Mouse (Mus musculus) intestine, embryonic 14.5 days (tissue): ENCODE results near the gene Acsbg2. TPM values are rescaled to one million over a fixed set of nuclear protein-coding genes. Genes with fewer than 3 reads are reported as not detected.

ENCODE experiments used
- ATAC-seq: fragments of 200-750 bp; cut with Nextera tagmentation; replicated peaks from 2 replicates; pipeline ENCODE4 v1.8.0; 2017; ENCODE audit warnings: low read depth, moderate number of reproducible peaks, moderate TSS enrichment, moderate library complexity; ENCODE audit not compliant: low FRiP score, low TSS enrichment
- DNase-seq: peaks from one replicate; pipeline ENCODE4 v3.0.0-alpha.2; 2018; ENCODE audit warnings: low spot score
- H3K27ac ChIP-seq: fragments of 300-500 bp; sonication (generic); 2 replicates; pipeline ENCODE4 v1.5.1; 2014; ENCODE audit warnings: low read depth, mild to moderate bottlenecking, control low read depth
- H3K27me3 ChIP-seq: fragments of 300-500 bp; sonication (generic); replicated peaks from 2 replicates; pipeline ENCODE4 v1.6.1; 2014; ENCODE audit warnings: low read length, control low read depth; ENCODE audit not compliant: control insufficient read depth, insufficient read depth
- H3K36me3 ChIP-seq: fragments of 300-500 bp; sonication (generic); 2 replicates; pipeline ENCODE4 v1.6.1; 2014; ENCODE audit warnings: low read length, control low read depth; ENCODE audit not compliant: control insufficient read depth, insufficient read depth
- H3K4me1 ChIP-seq: fragments of 300-500 bp; sonication (generic); replicated peaks from 2 replicates; pipeline ENCODE4 v1.6.1; 2014; ENCODE audit warnings: low read length, control low read depth, mixed read lengths; ENCODE audit not compliant: control insufficient read depth, insufficient read depth
- H3K4me2 ChIP-seq: fragments of 300-500 bp; sonication (generic); 2 replicates; pipeline ENCODE4 v1.6.1; 2014; ENCODE audit warnings: low read length
- H3K4me3 ChIP-seq: fragments of 300-500 bp; sonication (generic); 2 replicates; pipeline ENCODE4 v1.5.1; 2014; ENCODE audit warnings: low read depth, low read length, control low read depth, mixed read lengths
- H3K9ac ChIP-seq: fragments of 300-500 bp; sonication (generic); 2 replicates; pipeline ENCODE4 v1.6.1; 2014; ENCODE audit warnings: mild to moderate bottlenecking, low read length
- H3K9me3 ChIP-seq: fragments of 300-500 bp; sonication (generic); 2 replicates; pipeline ENCODE4 v1.6.1; 2016; ENCODE audit warnings: low read length, control low read depth; ENCODE audit not compliant: control insufficient read depth
- WGBS: fragments of 180-500 bp; shearing (Covaris S2); extraction: QIAGEN DNeasy Blood & Tissue Kit; methylation state at CpG from one replicate; pipeline ENCODE4 v1.1.7; 2014; 5-methylcytosine and 5-hydroxymethylcytosine counted together
- polyA plus RNA-seq: library from polyadenylated mRNA; unstranded; fragments of >200 nt; fragmentation: Nextera tagmentation; extraction: Ambion mirVana; gene quantifications from 2 replicates; pipeline ENCODE4 v1.2.1, GENCODE M21; 2014

Acsbg2 gene
- polyA plus RNA-seq, 1 experiment from 2014 or later: not detected

DNA sequence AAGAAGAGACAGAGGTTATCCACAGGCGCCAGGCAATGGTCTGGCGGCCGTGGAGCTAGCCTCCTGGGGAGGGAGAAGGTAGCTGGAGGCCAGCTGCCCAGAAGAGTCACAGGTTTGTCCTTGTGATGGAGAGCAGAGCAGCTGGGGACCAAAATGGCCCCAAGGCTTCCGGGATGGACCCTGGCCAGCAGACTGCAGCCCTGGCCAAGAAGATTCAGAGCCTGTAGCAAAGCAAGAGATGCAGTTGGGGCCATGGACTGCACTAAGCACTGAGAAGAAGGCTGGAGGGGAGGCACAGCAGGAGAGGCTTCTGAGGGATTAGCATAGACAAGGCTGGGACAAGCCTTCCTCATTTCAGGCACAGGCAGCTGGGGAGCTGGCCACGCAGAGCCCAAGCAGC, 28.5 kb upstream of the Acsbg2 start:
- DNase-seq (no peak), ATAC-seq (no peak)
- WGBS: 91% methylated on average over 5 of the region's 5 CpGs
- peaks cover 86% of the 10 kb centered on the region for H3K36me3 ChIP-seq
- H3K4me3 ChIP-seq: no peak overlapping the region
- H3K4me1 ChIP-seq: no peaks in the 10 kb centered on the region
- H3K27me3 ChIP-seq: no peaks in the 10 kb centered on the region
- no peak overlapping the region for H3K27ac ChIP-seq
- no peaks in the 10 kb centered on the region for H3K9me3 ChIP-seq
- no peak overlapping the region for H3K9ac ChIP-seq
- H3K4me2 ChIP-seq: no peak overlapping the region

DNA sequence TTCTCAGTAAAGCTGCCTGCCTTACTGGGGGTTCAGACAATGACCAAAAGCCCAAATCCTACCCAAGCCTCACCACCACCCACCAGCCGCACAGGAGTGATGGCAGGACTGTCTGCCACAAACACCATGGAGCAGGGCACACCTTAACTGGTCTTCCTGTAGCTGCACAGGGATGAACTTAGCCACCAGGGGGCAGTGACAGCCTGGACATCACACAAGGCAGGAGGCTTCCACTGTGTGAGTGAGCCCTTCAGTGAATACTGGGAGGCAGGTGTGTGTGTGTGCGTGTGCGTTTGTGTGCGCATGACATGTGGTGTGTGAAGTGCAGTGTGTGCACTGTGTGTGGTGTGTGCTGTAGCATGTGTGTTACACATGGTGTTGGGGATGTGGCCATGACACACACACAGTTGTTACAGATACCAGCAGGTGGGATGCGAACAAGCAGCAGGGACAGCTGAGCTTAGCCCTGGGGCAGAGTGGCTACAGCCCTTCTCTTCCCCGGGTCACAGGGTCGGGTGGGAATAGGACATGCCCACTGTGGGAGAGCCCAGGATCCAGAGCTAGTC, 23.5 kb upstream of the Acsbg2 start:
- Histone ChIP-seq H3K4me1 (no peaks in the 10 kb centered on the region), H3K27ac (no peak overlapping the region), H3K4me2 (no peak overlapping the region), H3K27me3 (no peaks in the 10 kb centered on the region), H3K4me3 (no peak overlapping the region), H3K36me3 (peaks cover 95% of the 10 kb centered on the region), H3K9me3 (no peaks in the 10 kb centered on the region), H3K9ac (no peak overlapping the region)
- whole genome bisulfite sequencing: 80% methylated on average over 7 of the region's 7 CpGs
- ATAC-seq (peak; percentile 82), DNase-seq (peak; percentile 85)

DNA sequence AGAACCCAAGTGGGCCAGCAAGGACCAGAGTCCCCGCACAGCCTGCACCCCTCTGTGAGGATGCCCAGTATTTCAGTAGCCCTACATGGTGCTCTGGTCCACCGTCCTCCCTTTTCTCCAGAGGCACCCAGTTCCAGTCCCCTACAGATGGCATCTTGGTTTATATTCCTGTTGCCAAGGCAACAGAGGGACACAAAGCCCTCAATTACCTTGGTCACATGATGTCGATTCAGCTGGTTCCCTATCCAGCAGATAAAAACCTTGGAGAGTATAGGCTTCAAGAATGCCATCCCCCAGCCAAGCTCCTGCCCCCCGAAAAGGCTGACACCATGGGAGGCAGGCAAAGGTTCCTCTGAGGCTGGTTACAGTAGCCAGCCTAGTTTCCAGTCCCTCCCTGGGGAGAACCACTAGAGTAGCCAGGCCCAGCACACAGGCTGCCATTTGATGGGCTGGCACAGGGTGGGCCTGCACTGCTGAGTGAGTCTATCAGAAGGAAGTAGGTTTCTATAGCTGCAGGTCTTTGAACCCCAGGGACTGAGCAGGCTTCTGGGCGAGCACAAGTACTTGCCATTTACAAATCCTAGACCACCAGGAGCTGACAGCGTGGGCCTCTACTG, 22.4 kb upstream of the Acsbg2 start:
- Histone ChIP-seq H3K4me1 (no peaks in the 10 kb centered on the region), H3K9me3 (no peaks in the 10 kb centered on the region), H3K27me3 (no peaks in the 10 kb centered on the region), H3K4me3 (no peak overlapping the region), H3K36me3 (peaks cover 95% of the 10 kb centered on the region), H3K9ac (no peak overlapping the region), H3K4me2 (no peak overlapping the region), H3K27ac (no peak overlapping the region)
- no peak for DNase-seq
- WGBS: 88% methylated on average over 6 of the region's 6 CpGs
- no peak for ATAC-seq

DNA sequence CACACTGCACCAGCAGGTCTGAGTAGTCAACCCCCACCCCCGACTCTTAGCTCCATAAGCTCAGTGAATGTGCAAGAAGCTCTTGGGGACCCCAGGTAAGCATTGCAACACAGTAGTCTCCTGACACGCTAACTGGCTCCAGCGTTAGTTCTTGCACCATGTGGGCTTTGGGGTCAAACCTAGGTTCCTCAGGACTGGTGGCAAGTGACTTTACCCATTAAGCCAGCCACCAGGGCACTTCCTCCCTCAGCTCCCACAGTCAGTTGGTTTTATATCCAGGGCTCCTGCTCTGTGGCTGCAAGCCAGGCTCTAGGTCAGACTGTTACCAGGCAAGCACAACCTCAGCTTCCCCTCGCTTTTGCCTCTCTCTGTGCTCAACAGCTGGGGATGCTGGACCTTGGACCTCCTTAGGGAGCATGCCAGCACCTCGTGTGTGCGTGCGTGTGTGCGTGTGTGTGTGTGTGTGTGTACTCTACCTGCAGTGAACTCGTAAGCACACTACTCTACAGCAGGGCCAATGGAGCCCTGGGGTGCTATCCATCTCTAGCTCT, 21.2 kb upstream of the Acsbg2 start:
- Histone ChIP-seq H3K27ac (no peak overlapping the region), H3K36me3 (peaks cover 90% of the 10 kb centered on the region), H3K27me3 (no peaks in the 10 kb centered on the region), H3K9me3 (no peaks in the 10 kb centered on the region), H3K4me1 (no peaks in the 10 kb centered on the region), H3K4me2 (no peak overlapping the region), H3K4me3 (no peak overlapping the region), H3K9ac (no peak overlapping the region)
- DNase-seq (no peak), ATAC-seq (no peak)
- WGBS: 90% methylated on average over 9 of the region's 9 CpGs

DNA sequence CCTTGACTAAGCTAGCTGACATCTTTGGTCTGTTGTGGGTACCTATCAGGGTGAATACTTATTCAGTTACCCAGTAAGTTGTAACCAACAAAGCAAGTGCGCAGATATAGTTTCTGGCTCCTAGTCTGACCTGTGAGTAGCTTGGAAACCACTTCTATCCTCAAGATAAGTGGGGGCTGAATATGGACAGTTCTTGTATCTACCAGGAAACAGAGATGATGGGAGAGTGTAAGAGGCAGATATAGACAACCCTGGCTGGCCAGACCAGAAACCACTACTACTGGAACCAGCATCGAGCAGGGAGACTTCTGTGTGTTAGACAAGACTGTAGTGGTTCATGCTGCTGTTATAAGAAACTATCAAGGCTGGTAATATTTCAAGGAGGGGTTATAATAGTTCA, 15.8 kb upstream of the Acsbg2 start:
- Histone ChIP-seq H3K4me1 (no peaks in the 10 kb centered on the region), H3K4me3 (no peak overlapping the region), H3K36me3 (peaks cover 46% of the 10 kb centered on the region), H3K9me3 (0 out of 2 replicates have a peak, but pooled peaks cover 3% of the 10 kb centered on the region), H3K4me2 (no peak overlapping the region), H3K27me3 (no peaks in the 10 kb centered on the region), H3K27ac (no peak overlapping the region), H3K9ac (no peak overlapping the region)
- ATAC-seq (no peak), DNase-seq (no peak)
- WGBS: 92% methylated on average over 2 of the region's 2 CpGs

DNA sequence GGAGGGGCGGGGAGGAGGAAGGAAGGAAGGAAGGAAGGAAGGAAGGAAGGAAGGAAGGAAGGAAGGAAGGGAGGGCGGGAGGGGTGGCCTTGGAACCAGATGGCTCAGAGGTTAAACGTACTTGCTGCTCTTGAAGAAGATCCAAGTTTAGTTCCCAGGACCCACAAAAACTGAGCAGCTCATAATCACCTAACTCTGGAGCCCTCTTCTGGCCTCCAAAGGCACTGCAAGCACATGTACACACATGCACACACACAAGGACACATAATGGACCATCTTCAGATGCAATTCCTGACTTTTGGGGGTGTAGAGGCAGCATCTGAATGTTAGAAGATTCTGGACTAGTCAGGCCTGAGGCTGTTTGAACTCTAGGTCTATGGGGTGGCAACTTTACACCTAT, 13.8 kb upstream of the Acsbg2 start:
- 92% methylated on average over 2 of the region's 3 CpGs for WGBS
- Histone ChIP-seq H3K9ac (no peak overlapping the region), H3K36me3 (peaks cover 27% of the 10 kb centered on the region), H3K4me3 (no peak overlapping the region), H3K4me1 (no peaks in the 10 kb centered on the region; the same call in 1 of the 2 replicates), H3K9me3 (0 out of 2 replicates have a peak, but pooled peaks cover 3% of the 10 kb centered on the region), H3K4me2 (no peak overlapping the region), H3K27me3 (no peaks in the 10 kb centered on the region), H3K27ac (no peak overlapping the region)
- no peak for DNase-seq
- no peak for ATAC-seq

DNA sequence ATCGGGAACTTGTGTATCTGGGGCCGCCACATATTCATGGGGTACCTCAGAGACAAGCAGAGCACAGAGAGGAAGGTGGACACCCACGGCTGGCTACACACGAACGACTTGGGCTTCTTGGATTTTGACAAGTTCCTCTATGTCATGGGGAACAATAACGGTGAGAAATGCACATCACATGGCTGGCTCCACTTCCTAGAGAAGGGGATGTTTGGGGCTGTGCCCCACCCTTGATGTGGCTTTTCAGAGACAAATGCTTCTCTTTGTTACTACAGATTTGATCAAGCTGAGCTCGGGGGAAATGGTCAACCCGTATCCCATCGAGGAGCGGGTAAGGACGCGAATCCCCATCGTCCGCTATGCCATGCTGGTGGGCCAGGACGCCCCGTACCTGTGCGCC, 10.6 kb upstream of the Acsbg2 start:
- Histone ChIP-seq H3K27ac (no peak overlapping the region), H3K36me3 (no peaks in the 10 kb centered on the region; the same call in 1 of the 2 replicates), H3K4me2 (no peak overlapping the region), H3K4me3 (no peak overlapping the region), H3K27me3 (no peaks in the 10 kb centered on the region), H3K4me1 (no peaks in the 10 kb centered on the region; the same call in 1 of the 2 replicates), H3K9ac (no peak overlapping the region), H3K9me3 (0 out of 2 replicates have a peak, but pooled peaks cover 3% of the 10 kb centered on the region)
- no peak for ATAC-seq
- 93% methylated on average over 17 of the region's 17 CpGs for WGBS
- DNase-seq: no peak

DNA sequence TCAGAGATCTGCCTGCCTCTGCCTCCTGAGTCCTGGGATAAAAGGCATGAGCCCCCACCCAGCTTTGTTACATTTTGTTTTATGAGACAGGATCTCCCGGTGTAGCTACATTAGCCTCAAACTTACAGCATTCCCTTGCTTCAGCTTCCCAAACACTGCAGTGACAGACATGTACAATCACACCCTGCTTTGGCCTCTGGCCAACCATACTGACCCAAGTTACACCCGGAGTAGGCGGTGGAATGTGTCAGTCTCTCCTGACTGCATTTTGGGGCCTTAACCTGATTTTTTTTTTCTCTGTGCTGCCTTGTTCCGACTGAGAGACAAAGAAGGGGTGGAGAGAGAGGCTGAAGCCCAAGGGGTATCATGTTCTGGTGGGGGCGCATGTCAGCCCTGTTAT, 10.1 kb upstream of the Acsbg2 start:
- Histone ChIP-seq H3K27me3 (no peaks in the 10 kb centered on the region), H3K9me3 (0 out of 2 replicates have a peak, but pooled peaks cover 3% of the 10 kb centered on the region), H3K9ac (no peak overlapping the region), H3K4me2 (no peak overlapping the region), H3K36me3 (no peaks in the 10 kb centered on the region), H3K27ac (no peak overlapping the region), H3K4me3 (no peak overlapping the region), H3K4me1 (no peaks in the 10 kb centered on the region; the same call in 1 of the 2 replicates)
- no peak for DNase-seq
- ATAC-seq: no peak
- WGBS: 65% methylated on average over 5 of the region's 5 CpGs
